Mouse (Mus musculus): ENCODE measurements at regions not wholly inside any gene's neighbourhood (a gene's known extent, or its start where the extent isn't known, plus 50 kb on each side); places are given as distances from the start of the nearest gene placed in this dataset.

GRCm38 (mm10) chr10:125787441-125788060, 178.4 kb upstream of the Lrig3 start:
- no peak for DNase-seq (ENCODE audit: extremely low read depth, low read depth)

- no peak for DNase-seq (ENCODE audit: extremely low read depth, low read depth)
Observed at GRCm38 (mm10) chr10:125788262-125788661, 177.7 kb upstream of the Lrig3 start.

GRCm38 (mm10) chr10:125790924-125791323, 175.0 kb upstream of the Lrig3 start:
- DNase-seq (ENCODE audit: extremely low read depth, low read depth): no peak

- DNase-seq (ENCODE audit: extremely low read depth, low read depth): no peak
Observed at GRCm38 (mm10) chr10:125794504-125794903, 171.5 kb upstream of the Lrig3 start.

GRCm38 (mm10) chr10:125795323-125795722, 170.6 kb upstream of the Lrig3 start:
- no peak for DNase-seq (ENCODE audit: extremely low read depth, low read depth)

GRCm38 (mm10) chr10:125798678-125799077, 167.3 kb upstream of the Lrig3 start:
- DNase-seq (ENCODE audit: extremely low read depth, low read depth): no peak

- no peak for DNase-seq (ENCODE audit: extremely low read depth, low read depth)
Observed at GRCm38 (mm10) chr10:125800572-125801114, 165.3 kb upstream of the Lrig3 start.

GRCm38 (mm10) chr10:125801450-125801849, 164.5 kb upstream of the Lrig3 start:
- no peak for DNase-seq (ENCODE audit: extremely low read depth, low read depth)

- no peak for DNase-seq (ENCODE audit: extremely low read depth, low read depth)
Observed at GRCm38 (mm10) chr10:125802923-125803583, 162.9 kb upstream of the Lrig3 start.

- no peak for DNase-seq (ENCODE audit: extremely low read depth, low read depth)
Observed at GRCm38 (mm10) chr10:125809763-125810361, 156.1 kb upstream of the Lrig3 start.

GRCm38 (mm10) chr10:125810590-125810989, 155.4 kb upstream of the Lrig3 start:
- DNase-seq (ENCODE audit: extremely low read depth, low read depth): no peak

- DNase-seq (ENCODE audit: extremely low read depth, low read depth): no peak
Observed at GRCm38 (mm10) chr10:125814191-125814887, 151.6 kb upstream of the Lrig3 start.

GRCm38 (mm10) chr10:125832134-125832533, 133.8 kb upstream of the Lrig3 start:
- no peak for DNase-seq (ENCODE audit: extremely low read depth, low read depth)

GRCm38 (mm10) chr10:125832764-125833163, 133.2 kb upstream of the Lrig3 start:
- no peak for DNase-seq (ENCODE audit: extremely low read depth, low read depth)

- no peak for DNase-seq (ENCODE audit: extremely low read depth, low read depth)
Observed at GRCm38 (mm10) chr10:125833989-125834388, 132.0 kb upstream of the Lrig3 start.

GRCm38 (mm10) chr10:125838982-125839381, 127.0 kb upstream of the Lrig3 start:
- DNase-seq (ENCODE audit: extremely low read depth, low read depth): no peak

GRCm38 (mm10) chr10:125839621-125840141, 126.3 kb upstream of the Lrig3 start:
- DNase-seq (ENCODE audit: extremely low read depth, low read depth): no peak

- DNase-seq (ENCODE audit: extremely low read depth, low read depth): no peak
Observed at GRCm38 (mm10) chr10:125840388-125840787, 125.6 kb upstream of the Lrig3 start.

GRCm38 (mm10) chr10:125844336-125844865, 121.6 kb upstream of the Lrig3 start:
- no peak for DNase-seq (ENCODE audit: extremely low read depth, low read depth)

- no peak for DNase-seq (ENCODE audit: extremely low read depth, low read depth)
Observed at GRCm38 (mm10) chr10:125845014-125845514, 120.9 kb upstream of the Lrig3 start.

GRCm38 (mm10) chr10:125850370-125850769, 115.6 kb upstream of the Lrig3 start:
- DNase-seq (ENCODE audit: extremely low read depth, low read depth): no peak
